Mouse (Mus musculus) midbrain, postnatal 0 days (tissue): Measurements from ENCODE around the gene Spink2. TPM values are rescaled to one million over a fixed set of nuclear protein-coding genes. Genes with fewer than 3 reads are reported as not detected.

Source experiments
- ATAC-seq: fragments of 200-750 bp; cut with Nextera tagmentation; 2 replicates; pipeline ENCODE4 v1.8.0; 2017; ENCODE audit warnings: moderate number of reproducible peaks, mild to moderate bottlenecking, moderate TSS enrichment, moderate library complexity; ENCODE audit not compliant: low FRiP score
- DNase-seq: peaks from one replicate; pipeline ENCODE4 v3.0.0-alpha.2; 2015; ENCODE audit warnings: low spot score
- H3K27ac ChIP-seq: fragments of 300-500 bp; sonication (generic); 2 replicates; pipeline ENCODE4 v1.5.1; 2014; ENCODE audit warnings: low read depth, mild to moderate bottlenecking, low read length, mixed read lengths
- H3K27me3 ChIP-seq: fragments of 300-500 bp; sonication (generic); 2 replicates; pipeline ENCODE4 v1.6.1; 2014; ENCODE audit warnings: low read length, control low read depth, mixed read lengths; ENCODE audit not compliant: insufficient read depth
- H3K36me3 ChIP-seq: fragments of 300-500 bp; sonication (generic); 2 replicates; pipeline ENCODE4 v1.6.1; 2014; ENCODE audit warnings: low read length, control low read depth, mixed read lengths; ENCODE audit not compliant: insufficient read depth
- H3K4me1 ChIP-seq: fragments of 300-500 bp; sonication (generic); 2 replicates; pipeline ENCODE4 v1.6.1; 2014; ENCODE audit warnings: mild to moderate bottlenecking, control low read depth, antibody characterized with exemption, low read length, mixed read lengths; ENCODE audit not compliant: insufficient read depth
- H3K4me2 ChIP-seq: fragments of 300-500 bp; sonication (generic); 2 replicates; pipeline ENCODE4 v1.6.1; 2014; ENCODE audit warnings: low read depth, mild to moderate bottlenecking, low read length, mixed read lengths; ENCODE audit not compliant: poor library complexity, severe bottlenecking
- H3K4me3 ChIP-seq: fragments of 300-500 bp; sonication (generic); 2 replicates; pipeline ENCODE4 v1.5.1; 2014; ENCODE audit warnings: low read depth, mild to moderate bottlenecking, low read length, moderate library complexity
- H3K9ac ChIP-seq: fragments of 300-500 bp; sonication (generic); replicated peaks from 2 replicates; pipeline ENCODE4 v1.6.1; 2014; ENCODE audit warnings: mild to moderate bottlenecking, low read length, moderate library complexity, mixed read lengths; ENCODE audit not compliant: poor library complexity, severe bottlenecking
- H3K9me3 ChIP-seq: fragments of 300-500 bp; sonication (generic); 2 replicates; pipeline ENCODE4 v1.6.1; 2016; ENCODE audit warnings: low read length, control low read depth
- CTCF ChIP-seq: IDR thresholded peaks from 2 replicates; pipeline ENCODE4 v1.5.1; 2016; ENCODE audit warnings: antibody characterized with exemption, mild to moderate bottlenecking
- WGBS: fragments of 180-500 bp; shearing (Covaris S2); extraction: QIAGEN DNeasy Blood & Tissue Kit; methylation state at CpG from one replicate; pipeline ENCODE4 v1.1.7; 2014; 5-methylcytosine and 5-hydroxymethylcytosine counted together
- polyA plus RNA-seq: library from polyadenylated mRNA; unstranded; fragments of >200 nt; fragmentation: Nextera tagmentation; extraction: Ambion mirVana; gene quantifications from 2 replicates; pipeline ENCODE4 v1.2.1, GENCODE M21; 2015
- total RNA-seq: library from RNA; depleted of rRNA; stranded (reverse); fragments of >200 nt; gene quantifications from 2 replicates; pipeline ENCODE4 v1.2.3, GENCODE M21; 2014

The Spink2 gene
- total and polyA plus RNA-seq, 2 experiments from 2014 or later, result 1.5 TPM; not detected in 1

DNA sequence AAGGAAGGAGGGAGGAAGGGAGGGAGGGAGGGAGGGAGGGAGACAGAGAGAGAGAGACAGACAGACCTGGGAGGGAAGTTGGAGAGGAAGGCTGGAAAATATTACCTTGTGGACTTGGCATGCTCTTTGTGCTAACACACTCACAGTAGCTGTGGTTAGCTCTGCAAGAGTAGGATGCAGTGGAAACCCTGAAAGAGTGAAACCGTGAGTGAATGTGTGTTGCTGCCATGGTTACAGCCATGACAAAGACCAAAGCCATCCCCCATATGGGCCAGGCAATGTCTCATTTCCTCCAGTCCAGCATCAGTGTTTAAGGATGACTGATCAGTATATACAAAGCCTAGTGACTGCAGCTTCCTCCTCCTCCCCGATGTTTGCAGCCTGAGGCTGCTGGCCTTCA lies 6.5 kb upstream of the Spink2 start:
- Histone ChIP-seq H3K27ac (no peak overlapping the region), H3K27me3 (no peaks in the 10 kb centered on the region), H3K9me3 (no peaks in the 10 kb centered on the region), H3K4me2 (no peak overlapping the region), H3K36me3 (no peaks in the 10 kb centered on the region), H3K4me3 (no peak overlapping the region), H3K9ac (no peak overlapping the region), H3K4me1 (no peaks in the 10 kb centered on the region)
- DNase-seq (no peak), ATAC-seq (peak; percentile 3; the same call in 1 of the 2 replicates)
- no peak for TF ChIP-seq CTCF
- 7% methylated on average over 2 of the region's 2 CpGs for WGBS

DNA sequence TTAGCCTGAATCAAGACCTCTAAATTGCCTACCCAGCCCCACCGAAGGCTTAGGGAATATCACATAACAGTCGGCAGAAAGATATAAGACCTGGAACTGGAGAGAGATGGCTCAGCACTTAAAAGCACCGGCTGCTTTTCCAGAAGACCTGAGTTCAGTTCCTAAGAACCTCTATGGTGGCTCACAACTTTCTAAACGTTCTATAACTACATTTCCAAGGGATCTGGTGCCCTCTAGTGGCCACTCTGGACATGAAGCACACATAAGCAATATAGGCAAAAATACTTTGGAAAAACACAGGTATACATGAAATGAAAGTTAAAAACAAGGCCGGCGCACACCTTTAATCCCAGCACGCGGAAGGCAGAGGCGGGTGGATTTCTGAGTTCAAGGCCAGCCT lies 5.9 kb upstream of the Spink2 start:
- WGBS, result 16% methylated on average over 9 of the region's 9 CpGs
- ATAC-seq, result peak; percentile 31; the same call in 1 of the 2 replicates
- Histone ChIP-seq H3K27me3 (no peaks in the 10 kb centered on the region), H3K4me3 (no peak overlapping the region), H3K9me3 (no peaks in the 10 kb centered on the region), H3K9ac (no peak overlapping the region), H3K36me3 (no peaks in the 10 kb centered on the region), H3K27ac (no peak overlapping the region), H3K4me2 (no peak overlapping the region), H3K4me1 (no peaks in the 10 kb centered on the region)
- TF ChIP-seq CTCF, result peak; percentile 91
- peak; percentile 92 for DNase-seq

DNA sequence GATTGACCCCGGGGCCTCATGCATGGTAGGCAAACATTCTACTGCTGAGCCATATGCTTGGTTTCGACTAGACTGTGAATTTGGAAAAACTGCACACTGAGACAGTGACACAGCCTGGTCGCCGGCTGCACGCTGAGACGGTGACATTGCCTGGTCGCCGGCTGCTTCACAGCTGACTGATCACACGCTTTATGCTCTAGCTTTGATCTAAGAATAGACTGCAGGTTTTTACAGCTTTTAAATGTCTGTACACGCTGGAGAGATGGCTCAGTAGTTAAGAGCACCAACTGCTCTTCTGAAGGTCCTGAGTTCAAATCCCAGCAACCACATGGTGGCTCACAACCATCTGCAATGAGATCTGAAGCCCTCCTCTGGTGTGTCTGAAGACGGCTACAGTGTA lies 5.1 kb downstream of the Spink2 start:
- Histone ChIP-seq H3K27me3 (no peaks in the 10 kb centered on the region), H3K4me3 (no peak overlapping the region), H3K27ac (no peak overlapping the region), H3K4me2 (no peak overlapping the region), H3K4me1 (0 out of 2 replicates have a peak, but pooled peaks cover under 1% of the 10 kb centered on the region), H3K9ac (no peak overlapping the region), H3K36me3 (no peaks in the 10 kb centered on the region), H3K9me3 (no peaks in the 10 kb centered on the region)
- DNase-seq, result no peak
- TF ChIP-seq CTCF, result no peak
- WGBS, result 39% methylated on average over 11 of the region's 11 CpGs
- no peak for ATAC-seq

DNA sequence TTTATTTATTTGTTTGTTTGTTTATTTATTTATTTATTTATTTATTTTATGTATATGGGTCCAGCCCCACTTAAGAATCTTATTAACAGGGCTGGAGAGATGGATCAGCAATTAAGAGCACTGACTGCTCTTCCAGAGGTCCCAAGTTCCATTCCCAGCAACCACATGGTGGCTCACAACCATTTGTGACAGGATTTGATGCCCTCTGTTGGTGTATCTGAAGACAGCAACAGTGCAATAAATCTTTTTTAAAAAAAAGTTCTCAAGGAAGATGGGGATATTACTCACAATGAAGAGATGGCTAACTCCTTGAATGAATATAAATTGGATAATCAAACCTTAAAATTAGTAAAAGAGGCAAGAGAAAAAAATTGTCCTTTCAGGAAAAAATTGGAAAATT lies 9.0 kb downstream of the Spink2 start:
- Histone ChIP-seq H3K4me3 (no peak overlapping the region), H3K4me2 (no peak overlapping the region), H3K27ac (no peak overlapping the region), H3K9ac (no peak overlapping the region), H3K36me3 (no peaks in the 10 kb centered on the region), H3K4me1 (no peaks in the 10 kb centered on the region), H3K9me3 (no peaks in the 10 kb centered on the region), H3K27me3 (no peaks in the 10 kb centered on the region)
- TF ChIP-seq CTCF, result no peak
- no peak for DNase-seq
- no peak for ATAC-seq

DNA sequence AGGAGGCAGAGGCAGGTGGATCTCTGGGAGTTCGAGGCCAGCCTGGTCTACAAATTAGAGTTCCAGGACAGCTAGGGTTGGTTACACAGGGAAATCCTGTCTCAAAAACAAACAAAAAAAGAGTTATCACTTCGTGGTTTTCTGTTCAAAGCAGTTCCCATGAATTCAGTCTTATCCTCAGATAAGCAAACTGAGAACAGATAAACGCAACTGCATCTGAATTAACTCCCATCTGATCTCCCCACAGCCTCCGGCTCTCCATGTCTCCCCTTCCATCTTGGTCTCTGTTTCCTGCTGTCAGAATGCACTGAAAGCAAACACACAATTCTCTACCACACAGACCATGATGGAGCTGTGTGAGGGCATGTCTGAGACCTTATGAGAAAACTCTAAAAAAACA lies 10.6 kb downstream of the Spink2 start:
- Histone ChIP-seq H3K27ac (no peak overlapping the region), H3K9ac (no peak overlapping the region), H3K36me3 (no peaks in the 10 kb centered on the region), H3K27me3 (no peaks in the 10 kb centered on the region), H3K4me2 (no peak overlapping the region), H3K9me3 (no peaks in the 10 kb centered on the region), H3K4me1 (no peaks in the 10 kb centered on the region), H3K4me3 (no peak overlapping the region)
- ATAC-seq (no peak), DNase-seq (no peak)
- WGBS, result 79% methylated on average over 4 of the region's 4 CpGs
- TF ChIP-seq CTCF, result no peak

DNA sequence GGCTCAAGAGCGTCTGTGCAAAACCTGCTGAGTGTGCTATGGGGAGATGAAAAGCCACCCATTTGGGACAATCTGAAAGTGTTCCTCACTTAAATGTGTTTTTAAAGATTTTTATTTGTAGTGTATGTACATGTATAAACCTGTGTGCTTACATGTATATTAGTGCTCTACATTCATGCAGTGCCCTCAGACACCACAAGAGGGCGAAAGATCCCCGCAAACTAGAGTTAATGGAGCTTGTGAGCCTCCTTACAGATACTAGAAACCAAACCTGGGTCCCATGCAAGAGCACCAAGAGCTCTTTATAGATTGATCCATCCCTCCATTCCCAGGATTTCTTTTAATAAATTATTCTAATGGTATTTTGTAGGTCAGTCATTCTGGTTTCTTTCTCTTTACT lies 17.3 kb downstream of the Spink2 start:
- no peak overlapping the region for H3K9ac ChIP-seq
- no peaks in the 10 kb centered on the region for H3K36me3 ChIP-seq
- H3K27me3 ChIP-seq, result no peaks in the 10 kb centered on the region
- no peaks in the 10 kb centered on the region for H3K9me3 ChIP-seq
- ATAC-seq (no peak), DNase-seq (peak; percentile 24)
- 51% methylated on average over 3 of the region's 3 CpGs for WGBS
- TF ChIP-seq CTCF, result peak; percentile 55
- H3K4me1 ChIP-seq, result no peaks in the 10 kb centered on the region
- H3K4me2 ChIP-seq, result no peak overlapping the region
- H3K4me3 ChIP-seq, result no peak overlapping the region
- H3K27ac ChIP-seq, result no peak overlapping the region
